Mouse (Mus musculus): ENCODE measurements around the gene Smarca5.

The Smarca5 gene

DNA sequence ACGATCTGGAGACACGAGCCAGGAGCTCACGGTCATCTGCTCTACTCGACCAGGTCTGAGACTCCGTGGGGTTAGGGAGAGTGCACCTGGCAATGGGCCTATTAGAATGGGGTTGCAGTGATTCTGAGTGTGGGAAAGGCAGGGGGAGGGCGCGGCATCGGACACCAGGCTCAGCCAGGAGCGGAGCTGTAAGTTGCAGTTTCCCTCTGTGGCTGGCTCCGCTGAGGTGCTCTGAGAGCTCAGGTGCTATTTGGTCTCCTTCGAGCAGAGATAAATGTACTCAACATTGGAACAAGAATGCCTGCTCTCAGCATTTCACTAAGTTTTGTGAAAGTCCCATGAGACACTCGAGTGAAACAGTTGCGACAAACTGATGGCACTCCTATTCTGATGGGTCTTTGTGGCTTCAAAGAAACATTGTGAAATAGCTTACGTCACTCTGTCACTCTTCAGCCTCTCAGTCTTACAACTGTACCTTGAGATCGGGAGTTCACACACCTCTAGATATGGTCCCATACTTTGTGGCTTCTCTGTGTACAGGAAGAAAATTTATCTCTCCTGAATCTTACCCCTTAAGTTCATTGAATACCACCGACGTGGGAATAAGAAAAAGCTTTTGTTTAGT lies 69.9 kb downstream of the Smarca5 start:
- DNase-seq (ENCODE audit: low read depth, low spot score) = no peak

DNA sequence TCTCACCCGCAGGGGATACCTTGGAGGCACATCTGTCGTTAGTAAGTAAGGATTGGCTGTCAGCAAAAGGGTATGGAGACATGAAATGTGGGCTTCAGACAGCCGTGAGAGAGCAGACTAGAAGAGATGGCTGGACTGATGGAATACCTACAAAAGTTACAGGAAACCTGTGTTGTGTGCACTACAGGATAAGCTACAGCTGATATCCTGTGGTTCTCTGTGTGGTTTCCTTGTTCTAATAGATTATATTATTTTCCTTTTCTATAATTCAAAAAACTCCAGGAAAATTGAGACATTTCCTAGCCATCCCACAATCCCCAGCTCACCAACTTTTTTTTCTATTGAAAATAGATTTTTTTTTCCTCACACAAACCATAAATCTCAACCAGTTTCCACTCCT lies 75.8 kb downstream of the Smarca5 start:
- DNase-seq (ENCODE audit: low read depth, low spot score) = no peak

DNA sequence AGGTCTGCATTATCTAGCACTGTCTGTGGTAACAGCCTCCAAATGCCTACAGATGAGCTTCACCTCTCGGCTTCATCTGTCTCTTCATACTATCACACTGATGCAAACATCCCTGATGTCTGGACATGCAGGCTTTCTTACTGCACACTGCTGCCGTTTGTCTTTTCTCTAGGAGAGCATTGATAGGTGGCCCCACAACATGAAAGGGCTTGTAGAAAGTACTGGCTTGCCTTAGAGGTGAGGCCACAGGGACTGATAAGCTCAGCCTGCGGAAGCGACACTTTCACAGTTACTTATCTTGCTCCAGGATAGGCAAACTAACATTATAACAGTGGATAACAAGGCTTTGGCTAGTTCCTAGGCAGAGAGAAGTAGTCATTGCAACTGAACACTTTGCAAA lies 78.2 kb downstream of the Smarca5 start:
- DNase-seq (ENCODE audit: low read depth, low spot score) = no peak

DNA sequence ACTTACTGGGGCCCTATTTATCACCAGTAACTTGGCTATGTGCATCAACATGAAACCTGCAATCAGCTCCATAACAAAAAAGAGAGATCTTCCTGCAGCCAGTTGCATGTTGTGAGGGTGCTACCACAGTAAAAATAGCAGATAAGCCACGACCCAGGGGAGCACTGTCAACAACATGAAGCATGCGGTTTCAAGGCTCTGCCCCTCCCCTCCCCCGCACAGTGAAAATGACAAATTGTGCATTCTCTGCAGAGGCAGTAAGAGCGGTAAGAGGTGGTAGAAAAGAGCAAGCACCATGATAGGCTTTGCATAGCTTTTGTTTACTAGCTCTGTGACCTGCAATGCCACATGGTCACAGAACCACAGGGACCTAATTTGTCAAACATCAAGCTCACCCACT lies 81.7 kb downstream of the Smarca5 start:
- DNase-seq (ENCODE audit: low read depth, low spot score) = no peak
